Mouse (Mus musculus) liver, embryonic 12.5 days (tissue): Measurements from ENCODE around the gene Endou. TPM values are rescaled to one million over a fixed set of nuclear protein-coding genes. Genes with fewer than 3 reads are reported as not detected.

Experiments used
- ATAC-seq: fragments of 200-750 bp; cut with Nextera tagmentation; 2 replicates; pipeline ENCODE4 v1.8.0; 2017; ENCODE audit warnings: moderate number of reproducible peaks, mild to moderate bottlenecking, moderate library complexity
- H3K27ac ChIP-seq: fragments of 300-500 bp; sonication (generic); 2 replicates; pipeline ENCODE4 v1.5.1; 2016; ENCODE audit warnings: mild to moderate bottlenecking
- H3K27me3 ChIP-seq: fragments of 300-500 bp; sonication (generic); replicated peaks from 2 replicates; pipeline ENCODE4 v1.6.1; 2016; ENCODE audit warnings: mild to moderate bottlenecking, moderate library complexity
- H3K36me3 ChIP-seq: fragments of 300-500 bp; sonication (generic); 2 replicates; pipeline ENCODE4 v1.6.1; 2016; ENCODE audit warnings: mild to moderate bottlenecking, moderate library complexity
- H3K4me1 ChIP-seq: fragments of 300-500 bp; sonication (generic); 2 replicates; pipeline ENCODE4 v1.6.1; 2016
- H3K4me2 ChIP-seq: fragments of 300-500 bp; sonication (generic); 2 replicates; pipeline ENCODE4 v1.6.1; 2016; ENCODE audit warnings: mild to moderate bottlenecking, moderate library complexity
- H3K4me3 ChIP-seq: fragments of 300-500 bp; sonication (generic); 2 replicates; pipeline ENCODE4 v1.5.1; 2016; ENCODE audit warnings: mild to moderate bottlenecking, moderate library complexity
- H3K9ac ChIP-seq: fragments of 300-500 bp; sonication (generic); 2 replicates; pipeline ENCODE4 v1.6.1; 2016; ENCODE audit warnings: mild to moderate bottlenecking, moderate library complexity
- H3K9me3 ChIP-seq: fragments of 300-500 bp; sonication (generic); replicated peaks from 2 replicates; pipeline ENCODE4 v1.6.1; 2016; ENCODE audit warnings: mild to moderate bottlenecking, moderate library complexity
- WGBS: fragments of 180-500 bp; shearing (Covaris S2); methylation state at CpG from one replicate; pipeline ENCODE4 v1.1.7; 2016; ENCODE audit not compliant: insufficient replicate concordance; 5-methylcytosine and 5-hydroxymethylcytosine counted together
- polyA plus RNA-seq: library from polyadenylated mRNA; unstranded; fragments of >200 nt; fragmentation: Nextera tagmentation; extraction: Ambion mirVana; gene quantifications from 2 replicates; pipeline ENCODE4 v1.2.1, GENCODE M21; 2016

Gene Endou
- polyA plus RNA-seq, result not detected in 2 replicates

DNA sequence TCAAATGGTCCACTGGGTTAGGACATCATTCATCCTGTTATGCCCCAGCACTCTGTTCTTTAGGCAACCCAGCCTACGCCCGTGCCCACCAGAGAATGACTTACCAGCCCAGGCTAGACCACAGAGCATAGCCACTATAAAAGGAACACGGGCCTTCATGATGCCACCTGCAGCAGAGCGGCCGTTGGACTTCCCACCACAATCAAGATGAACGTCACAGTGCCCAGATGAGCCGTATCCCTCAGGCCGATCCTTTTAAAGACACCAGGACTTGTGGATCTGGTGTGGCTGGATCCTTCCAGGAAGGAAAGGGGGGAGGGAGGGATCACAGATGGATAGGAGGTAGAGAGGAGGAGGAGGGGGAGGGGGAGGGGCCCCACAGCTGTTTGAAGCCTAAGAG lies at the start of gene Endou:
Endou (minus strand) TSS at position 229 of the 400 bp plus-strand sequence.
- Histone ChIP-seq H3K4me3 (no peak within 1 kb of the TSS), H3K9me3 (peaks cover 6% of the 10 kb centered on the region), H3K36me3 (no peaks in the 10 kb centered on the region), H3K4me2 (no peak within 1 kb of the TSS), H3K27me3 (peaks cover 24% of the 10 kb centered on the region), H3K9ac (no peak within 1 kb of the TSS), H3K27ac (no peak within 1 kb of the TSS), H3K4me1 (no peaks in the 10 kb centered on the region)
- ATAC-seq, result no peak
- WGBS, result 76% methylated on average over 8 of the region's 8 CpGs

DNA sequence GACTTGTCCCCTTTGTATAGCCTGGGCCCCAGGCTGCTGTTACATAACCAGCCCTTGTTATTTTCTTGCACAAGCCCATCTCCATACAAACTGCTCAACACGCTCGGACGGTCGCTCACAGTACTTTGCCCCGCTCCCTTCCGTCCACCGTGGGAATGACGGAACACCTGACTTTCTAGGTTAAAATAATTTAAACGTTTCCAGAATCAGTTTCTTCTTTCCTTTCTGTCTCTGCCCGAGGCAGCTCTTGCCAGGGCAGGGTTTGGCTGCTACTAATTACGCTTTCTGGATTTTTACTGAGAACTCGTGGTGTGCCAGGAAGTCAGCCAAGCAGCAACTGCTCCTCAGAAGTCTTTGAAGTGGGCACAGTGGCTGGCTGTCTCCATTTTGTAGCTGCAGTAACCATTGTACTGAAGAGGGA lies 49.5 kb upstream of the Endou start:
- Histone ChIP-seq H3K36me3 (no peaks in the 10 kb centered on the region), H3K4me1 (peaks cover 25% of the 10 kb centered on the region), H3K27me3 (peaks cover 29% of the 10 kb centered on the region), H3K9me3 (no peaks in the 10 kb centered on the region), H3K4me2 (no peak overlapping the region), H3K27ac (no peak overlapping the region), H3K9ac (no peak overlapping the region), H3K4me3 (no peak overlapping the region)
- WGBS, result 71% methylated on average over 12 of the region's 12 CpGs
- no peak for ATAC-seq

DNA sequence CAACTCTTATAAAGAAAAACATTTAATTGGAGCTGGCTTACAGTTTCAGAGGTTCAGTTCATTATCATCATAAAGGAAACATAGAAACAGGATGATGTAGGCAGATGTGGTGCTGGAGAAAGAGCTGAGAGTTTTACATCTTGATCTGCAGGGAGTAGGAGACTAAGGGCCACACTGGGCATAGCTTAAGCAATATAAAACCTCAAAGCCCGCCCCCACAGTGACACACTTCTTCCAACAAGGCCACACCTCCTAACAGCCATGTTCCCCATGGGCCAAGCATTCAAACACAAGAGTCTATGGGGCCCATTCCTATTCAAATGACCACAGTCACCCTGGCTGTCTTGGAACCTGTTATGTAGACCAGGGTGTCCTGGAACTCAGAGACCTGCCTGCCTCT lies 48.4 kb upstream of the Endou start:
- Histone ChIP-seq H3K4me2 (no peak overlapping the region), H3K9ac (no peak overlapping the region), H3K27me3 (peaks cover 39% of the 10 kb centered on the region), H3K36me3 (no peaks in the 10 kb centered on the region), H3K9me3 (no peaks in the 10 kb centered on the region), H3K4me1 (peaks cover 16% of the 10 kb centered on the region), H3K4me3 (no peak overlapping the region), H3K27ac (no peak overlapping the region)
- 83% methylated on average over 1 of the region's 1 CpGs for WGBS
- ATAC-seq, result no peak

DNA sequence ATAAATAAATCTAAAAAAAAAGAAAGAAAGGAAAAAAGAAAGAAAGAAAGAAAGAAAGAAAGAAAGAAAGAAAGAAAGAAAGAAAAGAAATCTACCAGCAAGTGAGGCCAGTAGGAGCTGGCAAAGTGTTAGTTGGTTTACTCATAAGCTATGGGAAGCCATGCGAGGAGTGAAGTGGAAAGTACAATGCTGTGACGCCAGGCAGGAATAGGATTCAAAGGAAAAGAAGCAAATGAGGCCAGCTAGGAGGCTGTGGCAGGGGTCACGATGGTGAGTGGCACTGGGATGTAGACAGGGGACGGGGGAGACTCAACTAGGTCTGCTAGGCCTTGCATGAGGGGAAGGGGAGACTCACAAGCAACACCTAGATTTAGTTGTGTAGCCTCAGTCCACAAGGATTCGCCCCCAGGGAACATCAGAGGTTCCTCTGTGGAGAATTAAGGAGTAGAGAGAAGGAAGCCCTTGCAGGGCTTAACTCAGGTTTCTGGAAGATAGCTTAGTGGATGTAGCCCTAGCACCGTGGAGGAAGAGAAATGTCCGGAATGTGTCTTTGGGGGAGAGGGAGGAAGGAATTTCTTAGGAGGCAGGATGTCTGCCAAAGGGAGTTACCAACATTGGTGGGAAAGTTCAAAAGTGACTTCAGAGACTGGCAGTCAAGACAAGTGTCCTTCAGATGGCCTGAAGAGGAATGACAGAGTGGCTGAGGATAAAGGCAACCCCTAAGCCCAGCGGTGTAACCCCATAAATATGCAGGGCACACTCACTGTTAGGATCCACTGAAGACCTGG lies 47.4 kb upstream of the Endou start, which contains the start of gene Slc48a1:
Slc48a1 (plus strand) TSS at position 210 of the 788 bp plus-strand sequence.
- no peak within 1 kb of the TSS for H3K4me2 ChIP-seq
- H3K4me1 ChIP-seq, result peaks cover 23% of the 10 kb centered on the region
- WGBS, result 59% methylated on average over 8 of the region's 8 CpGs
- no peak within 1 kb of the TSS for H3K4me3 ChIP-seq
- H3K36me3 ChIP-seq, result no peaks in the 10 kb centered on the region
- H3K27ac ChIP-seq, result no peak within 1 kb of the TSS
- no peak within 1 kb of the TSS for H3K9ac ChIP-seq
- ATAC-seq, result no peak
- H3K9me3 ChIP-seq, result no peaks in the 10 kb centered on the region
- peaks cover 45% of the 10 kb centered on the region for H3K27me3 ChIP-seq

DNA sequence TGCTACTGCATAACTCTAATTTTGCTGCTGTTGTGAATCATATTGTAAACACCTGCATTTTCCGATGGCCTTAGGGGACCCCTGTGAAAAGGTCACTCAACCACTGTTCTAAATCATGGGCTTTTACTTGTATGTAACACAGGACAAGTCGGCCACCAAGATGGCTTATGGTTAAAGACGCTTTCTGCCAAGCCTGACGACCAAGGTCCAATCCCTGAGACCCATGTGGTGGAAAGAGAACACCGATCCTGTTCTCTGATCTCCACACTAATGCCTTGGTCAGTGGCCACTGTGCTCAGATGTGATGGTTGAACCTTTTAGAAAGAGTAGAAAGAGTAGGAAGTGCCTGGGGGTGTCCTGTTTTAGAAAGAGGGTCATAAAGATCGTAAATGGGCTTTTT lies 45.8 kb upstream of the Endou start:
- peaks cover 24% of the 10 kb centered on the region for H3K4me1 ChIP-seq
- H3K4me3 ChIP-seq, result no peak overlapping the region
- no peak overlapping the region for H3K27ac ChIP-seq
- WGBS, result 77% methylated on average over 6 of the region's 6 CpGs
- H3K36me3 ChIP-seq, result no peaks in the 10 kb centered on the region
- no peaks in the 10 kb centered on the region for H3K9me3 ChIP-seq
- ATAC-seq, result no peak
- H3K9ac ChIP-seq, result no peak overlapping the region
- no peak overlapping the region for H3K4me2 ChIP-seq
- H3K27me3 ChIP-seq, result peaks cover 36% of the 10 kb centered on the region

DNA sequence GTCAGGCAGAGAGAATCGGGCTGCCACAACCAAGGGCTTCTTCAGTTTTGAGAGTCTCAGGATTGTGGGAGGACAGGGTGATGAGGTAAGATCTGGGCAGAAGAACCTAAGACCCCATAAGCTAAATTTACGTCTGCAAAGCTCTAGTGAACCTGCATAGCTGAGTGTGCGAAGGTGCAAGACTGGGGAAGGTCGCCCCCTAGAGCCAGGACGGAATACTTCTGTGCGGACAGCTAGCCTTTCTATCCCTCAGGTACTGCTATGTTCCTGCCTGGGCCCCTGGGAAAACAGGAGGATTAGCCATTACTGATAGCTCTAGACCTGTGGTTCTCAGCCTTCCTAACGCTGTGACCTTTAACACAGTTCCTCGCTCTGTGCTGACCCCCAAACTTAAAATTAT lies 45.4 kb upstream of the Endou start:
- Histone ChIP-seq H3K4me2 (no peak overlapping the region), H3K27ac (no peak overlapping the region), H3K9me3 (no peaks in the 10 kb centered on the region), H3K27me3 (peaks cover 32% of the 10 kb centered on the region), H3K4me1 (peaks cover 22% of the 10 kb centered on the region), H3K9ac (no peak overlapping the region), H3K4me3 (no peak overlapping the region), H3K36me3 (no peaks in the 10 kb centered on the region)
- 6% methylated on average over 8 of the region's 8 CpGs for WGBS
- ATAC-seq, result no peak

DNA sequence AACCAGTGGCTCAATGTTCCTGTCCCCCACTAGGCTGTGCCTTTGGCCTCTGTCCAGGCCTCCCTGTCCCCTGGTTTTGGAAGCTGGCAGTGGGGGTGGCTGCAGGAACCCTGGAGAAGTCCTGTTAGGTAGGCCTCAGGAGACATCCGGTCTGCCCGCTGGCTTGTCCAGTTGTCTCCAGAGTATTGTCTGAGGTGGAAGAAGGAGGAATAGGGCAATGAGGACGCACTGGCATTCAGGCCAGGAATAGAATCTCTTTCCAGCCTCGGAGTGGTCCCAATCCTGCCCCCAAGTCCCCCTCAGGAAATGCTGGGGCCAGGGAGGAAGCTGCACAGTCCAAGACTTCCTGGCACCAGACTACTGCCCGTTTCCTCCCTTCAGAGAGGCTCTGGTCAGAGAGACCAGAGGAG lies 42.8 kb upstream of the Endou start:
- peak overlapping the region; percentile 70 for H3K27ac ChIP-seq
- no peak overlapping the region for H3K4me2 ChIP-seq
- peaks cover 47% of the 10 kb centered on the region for H3K27me3 ChIP-seq
- peak; percentile 51; the same call in 1 of the 2 replicates for ATAC-seq
- WGBS, result 43% methylated on average over 5 of the region's 5 CpGs
- no peaks in the 10 kb centered on the region for H3K36me3 ChIP-seq
- H3K4me1 ChIP-seq, result peaks cover 22% of the 10 kb centered on the region
- H3K9ac ChIP-seq, result no peak overlapping the region; the same call in 1 of the 2 replicates
- H3K9me3 ChIP-seq, result no peaks in the 10 kb centered on the region
- H3K4me3 ChIP-seq, result no peak overlapping the region

DNA sequence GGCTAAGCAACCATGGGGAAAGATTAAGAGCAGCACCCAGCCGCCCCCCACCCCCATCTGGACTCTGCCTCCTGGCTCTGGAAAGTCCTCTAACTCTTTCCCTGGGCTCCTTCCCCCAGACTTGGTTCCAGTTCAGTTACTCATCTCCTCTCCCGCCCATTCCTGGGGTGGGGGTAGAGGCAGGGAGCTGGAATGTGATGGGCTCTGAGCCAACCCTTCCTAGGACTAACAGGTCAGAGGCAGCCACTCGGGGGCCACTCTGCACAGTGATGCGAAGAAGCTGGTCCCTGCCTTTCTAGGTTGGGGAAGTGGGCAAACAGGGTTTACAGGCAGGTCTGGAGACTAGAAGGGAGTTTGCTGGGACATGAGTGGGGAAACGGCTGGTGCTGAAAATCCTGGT lies 42.0 kb upstream of the Endou start:
- WGBS, result 30% methylated on average over 5 of the region's 5 CpGs
- Histone ChIP-seq H3K9me3 (no peaks in the 10 kb centered on the region), H3K4me3 (no peak overlapping the region), H3K36me3 (no peaks in the 10 kb centered on the region), H3K4me2 (no peak overlapping the region), H3K4me1 (peaks cover 27% of the 10 kb centered on the region), H3K27ac (peak overlapping the region; percentile 70), H3K27me3 (peaks cover 56% of the 10 kb centered on the region), H3K9ac (no peak overlapping the region)
- no peak for ATAC-seq

DNA sequence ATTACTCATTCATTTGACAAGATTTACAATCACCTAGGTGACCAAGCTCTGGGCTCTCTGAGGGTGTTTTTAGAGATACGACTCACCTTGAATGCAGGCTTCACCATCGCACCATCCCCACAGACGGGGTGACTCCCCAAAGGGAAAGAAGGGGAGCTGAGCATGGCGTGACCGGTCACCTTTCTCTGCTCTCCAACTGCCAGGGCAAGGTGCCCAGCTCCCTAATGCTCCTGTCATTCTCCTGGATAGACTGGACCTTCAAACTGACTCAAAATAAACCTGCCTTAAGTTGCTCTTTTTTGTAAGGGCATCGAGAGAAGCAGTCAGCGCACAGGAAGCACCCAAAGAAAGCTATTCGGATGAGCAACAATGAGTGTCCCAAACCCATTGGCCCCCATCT lies 39.1 kb upstream of the Endou start:
- no peak overlapping the region for H3K27ac ChIP-seq
- peaks cover 44% of the 10 kb centered on the region for H3K4me1 ChIP-seq
- peaks cover 77% of the 10 kb centered on the region for H3K27me3 ChIP-seq
- no peak overlapping the region for H3K9ac ChIP-seq
- H3K4me2 ChIP-seq, result no peak overlapping the region
- no peak overlapping the region for H3K4me3 ChIP-seq
- ATAC-seq, result no peak
- no peaks in the 10 kb centered on the region for H3K9me3 ChIP-seq
- WGBS, result 78% methylated on average over 8 of the region's 8 CpGs
- H3K36me3 ChIP-seq, result no peaks in the 10 kb centered on the region

DNA sequence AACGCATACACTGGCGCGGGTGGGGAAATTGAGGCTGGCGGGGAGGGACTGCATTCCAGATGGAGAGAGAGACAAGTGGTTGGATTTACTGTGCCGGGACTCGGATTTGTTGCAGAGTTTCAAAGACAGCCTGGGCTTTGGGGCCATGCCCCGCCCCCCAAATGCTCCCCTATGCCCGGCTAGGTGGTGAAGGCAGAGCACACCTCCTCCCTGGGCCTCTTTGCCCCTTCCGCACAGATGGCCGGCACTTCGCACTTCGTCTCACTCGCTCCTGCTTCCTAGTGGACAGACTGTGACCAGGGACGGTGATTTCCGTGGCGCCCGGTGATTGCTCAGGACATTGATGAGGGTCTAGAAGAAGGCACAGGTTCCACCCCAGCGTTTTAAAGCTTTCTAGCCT lies 37.1 kb upstream of the Endou start:
- no peaks in the 10 kb centered on the region for H3K9me3 ChIP-seq
- peaks cover 34% of the 10 kb centered on the region for H3K4me1 ChIP-seq
- H3K9ac ChIP-seq, result peak overlapping the region; percentile 28
- H3K27me3 ChIP-seq, result peaks cover 79% of the 10 kb centered on the region
- H3K4me2 ChIP-seq, result peak overlapping the region; percentile 71
- H3K27ac ChIP-seq, result no peak overlapping the region
- 2% methylated on average over 18 of the region's 18 CpGs for WGBS
- ATAC-seq, result no peak
- no peaks in the 10 kb centered on the region for H3K36me3 ChIP-seq
- peak overlapping the region; percentile 49 for H3K4me3 ChIP-seq

DNA sequence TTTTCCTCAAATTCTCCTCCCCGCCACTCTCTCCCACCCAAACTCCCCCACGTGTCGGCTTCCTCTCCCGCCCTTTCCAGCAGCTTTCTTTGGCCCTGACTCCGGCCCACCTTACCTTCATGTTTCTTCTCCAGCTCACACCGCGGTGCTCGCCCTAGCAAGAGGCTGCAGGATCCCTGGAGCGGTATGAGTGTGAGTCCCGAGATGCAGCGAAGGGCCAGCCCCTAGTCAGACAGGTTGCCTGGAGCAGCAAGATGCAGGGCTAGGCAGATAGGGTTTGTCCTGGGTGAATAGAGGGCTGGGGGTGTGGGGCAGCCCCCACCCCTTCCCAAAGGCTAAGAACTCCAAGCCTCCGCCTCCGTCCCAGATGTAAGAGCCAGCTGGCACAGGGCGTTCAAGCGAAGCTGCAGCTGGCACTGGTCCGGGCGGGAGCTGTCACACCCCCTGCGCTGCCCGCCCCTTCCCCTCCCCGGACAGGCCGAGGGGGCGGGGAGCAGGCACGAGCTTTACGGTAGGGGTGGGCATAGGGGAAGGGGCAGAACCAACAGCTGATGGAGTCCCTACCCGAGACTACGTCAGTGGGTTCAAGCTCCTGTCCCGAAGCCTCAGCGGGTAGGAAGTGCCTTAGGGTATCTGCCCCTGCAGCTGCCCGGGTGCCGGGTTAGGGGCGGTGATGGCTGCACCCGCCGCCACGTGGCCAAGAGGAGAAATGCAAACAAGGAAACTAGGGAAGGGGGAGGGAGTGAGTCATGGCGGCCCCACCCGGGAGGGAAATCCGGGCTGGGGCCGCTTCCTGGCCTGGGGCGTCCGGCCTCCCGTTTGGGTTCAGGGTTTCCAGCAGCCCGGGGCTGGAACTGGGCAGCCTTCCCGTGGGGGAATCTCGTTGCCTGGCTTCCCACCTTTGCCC lies 36.4 kb upstream of the Endou start, which contains the start of gene Rapgef3:
Rapgef3 (minus strand) TSS at position 693 of the 907 bp plus-strand sequence.
- WGBS, result under 1% methylated on average over 44 of the region's 44 CpGs
- peak; percentile 56 for ATAC-seq
- H3K9ac ChIP-seq, result peak within 1 kb of the TSS; percentile 28
- peak within 1 kb of the TSS; percentile 71 for H3K4me2 ChIP-seq
- no peak within 1 kb of the TSS for H3K27ac ChIP-seq
- H3K36me3 ChIP-seq, result no peaks in the 10 kb centered on the region
- H3K9me3 ChIP-seq, result no peaks in the 10 kb centered on the region
- peaks cover 28% of the 10 kb centered on the region for H3K4me1 ChIP-seq
- H3K27me3 ChIP-seq, result peaks cover 79% of the 10 kb centered on the region
- peak within 1 kb of the TSS; percentile 49 for H3K4me3 ChIP-seq
